Mouse (Mus musculus): ENCODE data around the gene Utf1. TPM values are rescaled to one million over a fixed set of nuclear protein-coding genes. Genes with fewer than 3 reads are reported as not detected.

The Utf1 gene
- total RNA-seq, 2 experiments from 2014 or later, result not detected

Small RNA genes within 50 kb of the gene (microRNA-seq; reads per million reads assigned to microRNA genes)
- 1.3 to 1.4 reads per million in 2 experiments for gene Mir202
- 1.7 to 3.4 reads per million in 2 experiments for gene Mir7062
- gene mmu-mir-7686, result 0 reads per million in 2 experiments

Other genes with a start within 250 kb of the Utf1 start
- 10 to 100 TPM; 52.4 to 54.7 TPM for gene Adgra1, start 109.6 kb upstream of the Utf1 start, total RNA-seq (2021)
- gene Kndc1, start 49.1 kb upstream of the Utf1 start, total RNA-seq (2021), result 10 to 100 TPM; 90.1 to 95.0 TPM
- 1 to 10 TPM; 1.0 to 1.4 TPM for gene 6430531B16Rik, start 35.0 kb downstream of the Utf1 start, total RNA-seq (2021)
- 1 to 10 TPM; 3.3 to 3.4 TPM for gene Adam8, start 48.8 kb downstream of the Utf1 start, total RNA-seq (2021)
- 10 to 100 TPM; 21.7 to 26.4 TPM for gene Zfp511, start 92.6 kb downstream of the Utf1 start, total RNA-seq (2021)
- gene Tubgcp2, start 92.9 kb downstream of the Utf1 start, total RNA-seq (2021), result 10 to 100 TPM; 36.6 to 38.0 TPM
- under 1 TPM; 0.12 to 0.14 TPM for gene Msx3, start 105.3 kb downstream of the Utf1 start, total RNA-seq (2021)
- gene Caly, start 138.8 kb downstream of the Utf1 start, total RNA-seq (2021), result 100 to 1,000 TPM; 235 to 258 TPM
- gene Prap1, start 149.6 kb downstream of the Utf1 start, total RNA-seq (2021), result not detected
- 10 to 100 TPM; 38.3 to 47.5 TPM for gene Fuom, start 158.7 kb downstream of the Utf1 start, total RNA-seq (2021)
- 1 to 10 TPM; 4.0 to 4.7 TPM for gene Paox, start 172.0 kb downstream of the Utf1 start, total RNA-seq (2021)
- gene Echs1, start 172.7 kb downstream of the Utf1 start, total RNA-seq (2021), result 10 to 100 TPM; 52.1 to 59.8 TPM
- gene Mtg1, start 193.8 kb downstream of the Utf1 start, total RNA-seq (2021), result 10 to 100 TPM; 24.9 to 30.2 TPM
- gene Sprn, start 211.1 kb downstream of the Utf1 start, total RNA-seq (2021), result 100 to 1,000 TPM; 191 to 207 TPM
- not detected for gene Olfr522, start 221.0 kb downstream of the Utf1 start, total RNA-seq (2021)
- under 1 TPM in 1 of 2 experiments, not detected in 1; 0.25 TPM for gene Olfr523, start 229.4 kb downstream of the Utf1 start, total RNA-seq (2021)